Mouse (Mus musculus) MEL (cell line): ENCODE measurements around the gene Tsr1. TPM values are rescaled to one million over a fixed set of nuclear protein-coding genes. Genes with fewer than 3 reads are reported as not detected.

Experiments used
- DNase-seq: peaks from one replicate; pipeline ENCODE4 v3.0.0; 2011; ENCODE audit warnings: low read depth, low spot score
- H3K27ac ChIP-seq: 2 replicates; pipeline ENCODE4 v1.5.1; 2012; ENCODE audit warnings: low read depth, mild to moderate bottlenecking, control low read depth, low read length, moderate library complexity; ENCODE audit not compliant: control insufficient read depth
- H3K27me3 ChIP-seq, 2 experiments: fragments of 150-350 bp in 1 of 2; sonication (generic) in 1 of 2; 2 replicates each; pipeline ENCODE4 v1.6.1; 2012; ENCODE audit warnings: low read length in 2 of 2, mild to moderate bottlenecking in 2 of 2, improper control_type of control experiment in 1 of 2, moderate library complexity in 1 of 2; ENCODE audit not compliant: insufficient read depth in 2 of 2, control insufficient read depth in 1 of 2
- H3K36me3 ChIP-seq, 2 experiments: 2 replicates each; pipeline ENCODE4 v1.6.1; 2012 to 2014; ENCODE audit warnings: low read length in 2 of 2, improper control_type of control experiment in 1 of 2, inconsistent platforms in 1 of 2, mild to moderate bottlenecking in 1 of 2; ENCODE audit not compliant: insufficient read depth in 2 of 2, control insufficient read depth in 1 of 2
- H3K4me1 ChIP-seq, 2 experiments: fragments of 150-350 bp in 1 of 2; sonication (generic) in 1 of 2; 2 replicates each; pipeline ENCODE4 v1.6.1; 2012; ENCODE audit warnings: low read length in 2 of 2, improper control_type of control experiment in 1 of 2, mild to moderate bottlenecking in 1 of 2; ENCODE audit not compliant: insufficient read depth in 2 of 2, control insufficient read depth in 1 of 2
- H3K4me3 ChIP-seq, 2 experiments: fragments of 150-350 bp in 1 of 2; sonication (generic) in 1 of 2; 2 replicates each; pipeline ENCODE4 v1.5.1; 2012; ENCODE audit warnings: low read depth in 2 of 2, low read length in 2 of 2, mild to moderate bottlenecking in 2 of 2, moderate library complexity in 2 of 2, control low read depth in 1 of 2, improper control_type of control experiment in 1 of 2; ENCODE audit not compliant: control insufficient read depth in 1 of 2, insufficient read depth in 1 of 2
- H3K79me2 ChIP-seq: 2 replicates; pipeline ENCODE4 v1.6.1; 2012; ENCODE audit warnings: mild to moderate bottlenecking, low read length, moderate library complexity; ENCODE audit not compliant: control insufficient read depth, poor library complexity, insufficient read depth
- H3K9ac ChIP-seq: 2 replicates; pipeline ENCODE4 v1.6.1; 2012; ENCODE audit warnings: low read depth, mild to moderate bottlenecking, control low read depth, low read length, moderate library complexity; ENCODE audit not compliant: control insufficient read depth, poor library complexity, severe bottlenecking
- H3K9me3 ChIP-seq: fragments of 150-350 bp; sonication (generic); replicated peaks from 2 replicates; pipeline ENCODE4 v1.6.1; 2012; ENCODE audit warnings: mild to moderate bottlenecking, low read length, improper control_type of control experiment, moderate library complexity; ENCODE audit not compliant: insufficient read depth
- CHD2 ChIP-seq: IDR thresholded peaks from 2 replicates; pipeline ENCODE4 v1.6.1; 2011; ENCODE audit warnings: low read length, improper control_type of control experiment
- E2F4 ChIP-seq: IDR thresholded peaks from 2 replicates; pipeline ENCODE4 v1.6.1; 2011; ENCODE audit warnings: low read depth, low read length, improper control_type of control experiment, borderline replicate concordance
- ETS1 ChIP-seq: IDR thresholded peaks from 2 replicates; pipeline ENCODE4 v1.6.1; 2012; ENCODE audit warnings: low read depth, mild to moderate bottlenecking, inconsistent platforms, low read length, improper control_type of control experiment, moderate library complexity
- KAT2A ChIP-seq: conservative IDR thresholded peaks from 2 replicates; pipeline ENCODE4 v1.6.1; 2012; ENCODE audit warnings: low read depth, low read length, improper control_type of control experiment, inconsistent platforms
- MAFK ChIP-seq: IDR thresholded peaks from 2 replicates; pipeline ENCODE4 v1.6.1; 2011; ENCODE audit warnings: low read depth, mild to moderate bottlenecking, low read length, improper control_type of control experiment, borderline replicate concordance
- MAZ ChIP-seq: IDR thresholded peaks from 2 replicates; pipeline ENCODE4 v1.6.1; 2012; ENCODE audit warnings: low read depth, mild to moderate bottlenecking, inconsistent platforms, low read length, improper control_type of control experiment
- MXI1 ChIP-seq: IDR thresholded peaks from 2 replicates; pipeline ENCODE4 v1.6.1; 2011; ENCODE audit warnings: mild to moderate bottlenecking, low read depth, low read length, improper control_type of control experiment
- MYB ChIP-seq: IDR thresholded peaks from 2 replicates; pipeline ENCODE4 v1.6.1; 2011; ENCODE audit warnings: mild to moderate bottlenecking, low read depth, low read length, improper control_type of control experiment
- NRF1 ChIP-seq: IDR thresholded peaks from 2 replicates; pipeline ENCODE4 v1.6.1; 2014; ENCODE audit warnings: low read depth, mild to moderate bottlenecking, inconsistent platforms, low read length, improper control_type of control experiment, moderate library complexity; ENCODE audit not compliant: poor library complexity, insufficient read depth, severe bottlenecking
- POLR2AphosphoS5 ChIP-seq: IDR thresholded peaks from 2 replicates; pipeline ENCODE4 v1.6.1; 2012; ENCODE audit warnings: low read depth, borderline replicate concordance, mild to moderate bottlenecking, inconsistent platforms, low read length, moderate library complexity, mixed read lengths
- SIN3A ChIP-seq: IDR thresholded peaks from 2 replicates; pipeline ENCODE4 v1.6.1; 2012; ENCODE audit warnings: low read length, improper control_type of control experiment, inconsistent platforms
- SMC3 ChIP-seq: IDR thresholded peaks from 2 replicates; pipeline ENCODE4 v1.6.1; 2011; ENCODE audit warnings: low read depth, low read length, improper control_type of control experiment
- TAL1 ChIP-seq: IDR thresholded peaks from 2 replicates; pipeline ENCODE4 v1.6.1; 2012; ENCODE audit warnings: mild to moderate bottlenecking, inconsistent platforms, low read length, moderate library complexity, mixed read lengths
- UBTF ChIP-seq: IDR thresholded peaks from 2 replicates; pipeline ENCODE4 v1.6.1; 2012; ENCODE audit warnings: low read depth, mild to moderate bottlenecking, inconsistent platforms, low read length, improper control_type of control experiment, moderate library complexity, borderline replicate concordance; ENCODE audit not compliant: insufficient read depth
- USF1 ChIP-seq: IDR thresholded peaks from 2 replicates; pipeline ENCODE4 v1.6.1; 2014; ENCODE audit warnings: low read depth, mild to moderate bottlenecking, inconsistent platforms, low read length, improper control_type of control experiment, moderate library complexity
- ZMIZ1 ChIP-seq: IDR thresholded peaks from 2 replicates; pipeline ENCODE4 v1.6.1; 2012; ENCODE audit warnings: low read depth, mild to moderate bottlenecking, inconsistent platforms, low read length, improper control_type of control experiment, moderate library complexity
- ZNF384 ChIP-seq: IDR thresholded peaks from 2 replicates; pipeline ENCODE4 v1.6.1; 2012; ENCODE audit warnings: low read depth, mild to moderate bottlenecking, inconsistent platforms, low read length, improper control_type of control experiment
- polyA plus RNA-seq, 2 experiments: library from polyadenylated mRNA; stranded (reverse) in 1 of 2; unstranded in 1 of 2; fragments of >175 nt in 1 of 2; fragments of >200 nt in 1 of 2; gene quantifications; 2 replicates each; pipeline versions ENCODE4 v1.2.1 to v1.2.4; 2012; ENCODE audit warnings: low replicate concordance in 2 of 2, low read depth in 1 of 2; ENCODE audit not compliant: insufficient read length in 2 of 2, insufficient read depth in 1 of 2, missing spikeins in 1 of 2
- total RNA-seq: library from RNA; depleted of rRNA; stranded (reverse); fragments of 300-350 nt; gene quantifications from 2 replicates; pipeline ENCODE4 v1.2.3, GENCODE M21; 2012

The Tsr1 gene
- total and polyA plus RNA-seq, 3 experiments = 123 to 178 (median 129) TPM

- no peaks in the 10 kb centered on the region for H3K9me3 ChIP-seq
- H3K27me3 ChIP-seq = no peaks in the 10 kb centered on the region
- no peaks in the 10 kb centered on the region; a peak in 1 of 4 replicates for H3K36me3 ChIP-seq
- DNase-seq = no peak
- no peaks in the 10 kb centered on the region for H3K4me1 ChIP-seq
- H3K79me2 ChIP-seq = no peaks in the 10 kb centered on the region
- H3K27ac ChIP-seq = no peak overlapping the region
- TF ChIP-seq MAZ = no peak
- TF ChIP-seq USF1 = no peak
- no peak for TF ChIP-seq POLR2AphosphoS5
- TF ChIP-seq MYB = no peak
- no peak for TF ChIP-seq MXI1
- TF ChIP-seq TAL1 = no peak
- no peak for TF ChIP-seq ETS1
- TF ChIP-seq ZMIZ1 = no peak
- TF ChIP-seq UBTF = no peak
- TF ChIP-seq MAFK = no peak
- no peak for TF ChIP-seq KAT2A
- no peak for TF ChIP-seq E2F4
- TF ChIP-seq SMC3 = no peak
- TF ChIP-seq SIN3A = no peak
- TF ChIP-seq ZNF384 = no peak
- no peak overlapping the region for H3K4me3 ChIP-seq
- no peak overlapping the region for H3K9ac ChIP-seq
Observed at GRCm38 (mm10) chr11:74867181-74867580, 30.7 kb upstream of the Tsr1 start.

- H3K36me3 ChIP-seq = no peaks in the 10 kb centered on the region; a peak in 1 of 4 replicates
- TF ChIP-seq NRF1 (no peak), CHD2 (no peak)
- no peak for DNase-seq
- no peak overlapping the region for H3K9ac ChIP-seq
- H3K4me3 ChIP-seq = no peak overlapping the region
- H3K27ac ChIP-seq = no peak overlapping the region
- H3K79me2 ChIP-seq = no peaks in the 10 kb centered on the region
- H3K4me1 ChIP-seq = no peaks in the 10 kb centered on the region
- no peaks in the 10 kb centered on the region for H3K27me3 ChIP-seq
- H3K9me3 ChIP-seq = no peaks in the 10 kb centered on the region
Observed at GRCm38 (mm10) chr11:74868046-74868760, 29.7 kb upstream of the Tsr1 start.
